Mouse (Mus musculus): Measurements from ENCODE around the gene Slc25a39.

- TF ChIP-seq POLR2A (IDR thresholded peaks at IDR 0.05; ENCODE audit: borderline replicate concordance, extremely low read depth, low read depth, low read length) (no peak), CTCF (IDR thresholded peaks at IDR 0.05; ENCODE audit: insufficient read depth, low read length) (no peak)
Measured at GRCm38 (mm10) chr11:102436471-102436790, 28.7 kb upstream of the Slc25a39 start.
